Mouse (Mus musculus) heart, adult 18-20 months (tissue): ENCODE results near the gene Epm2aip1. TPM values are rescaled to one million over a fixed set of nuclear protein-coding genes. Genes with fewer than 3 reads are reported as not detected.

Source experiments
- total RNA-seq, 2 experiments: library from RNA; stranded (reverse); gene quantifications; 2 replicates each; pipeline ENCODE4 v1.2.3; 2021

Gene Epm2aip1
- total RNA-seq, 2 experiments from 2014 or later = 22.5 to 24.2 TPM

Other genes starting within 250 kb of the Epm2aip1 start
- 1 to 10 TPM; 6.3 to 9.1 TPM for gene Ccrl2, start 214.4 kb upstream of the Epm2aip1 start, total RNA-seq
- gene Lrrfip2, start 154.3 kb upstream of the Epm2aip1 start, total RNA-seq = 10 to 100 TPM; 87.3 to 89.0 TPM
- gene Mlh1, start 138 bp upstream of the Epm2aip1 start, total RNA-seq = 1 to 10 TPM; 5.5 to 7.7 TPM
- not detected for gene Trank1, start 39.8 kb downstream of the Epm2aip1 start, total RNA-seq
- under 1 TPM; 0.07 to 0.36 TPM for gene Dclk3, start 167.2 kb downstream of the Epm2aip1 start, total RNA-seq